Mouse (Mus musculus) neutrophil, adult 65 days (primary cell): Measurements from ENCODE around the gene Itm2c. TPM values are rescaled to one million over a fixed set of nuclear protein-coding genes. Genes with fewer than 3 reads are reported as not detected.

ENCODE experiments used
- total RNA-seq: library from RNA; stranded (reverse); gene quantifications from 2 replicates; pipeline ENCODE4 v1.2.4, GENCODE M21; 2023

Gene Itm2c
- 40.2 and 45.8 TPM in 2 replicates for total RNA-seq

GRCm38 (mm10) chr1:85894231-85894747, at the start of gene Itm2c:
Gene Itm2c, plus strand, starts transcription at chr1:85894281.

GRCm38 (mm10) chr1:85928057-85928687, 34.1 kb downstream of the Itm2c start, which contains the start of gene 4933407L21Rik:
Gene 4933407L21Rik, plus strand, starts transcription at chr1:85928483.

Other genes starting within 250 kb of the Itm2c start
- 209 and 238 TPM in 2 replicates for gene Sp100, start 244.3 kb upstream of the Itm2c start, total RNA-seq
- 27.1 and 31.0 TPM in 2 replicates for gene A630001G21Rik, start 115.6 kb upstream of the Itm2c start, total RNA-seq
- 94.5 and 115 TPM in 2 replicates for gene Cab39, start 100.8 kb upstream of the Itm2c start, total RNA-seq
- gene 4933407L21Rik, start 34.2 kb downstream of the Itm2c start, total RNA-seq: not detected in 2 replicates
- gene Gpr55, start 66.7 kb downstream of the Itm2c start, total RNA-seq: 0.29 TPM in 1 of 2 replicates, not detected in the other
- gene Spata3, start 122.5 kb downstream of the Itm2c start, total RNA-seq: not detected in 2 replicates
- not detected in 2 replicates for gene 2810459M11Rik, start 151.6 kb downstream of the Itm2c start, total RNA-seq
- gene Psmd1, start 170.1 kb downstream of the Itm2c start, total RNA-seq: 37.3 and 40.1 TPM in 2 replicates
- not detected in 2 replicates for gene Htr2b, start 217.7 kb downstream of the Itm2c start, total RNA-seq
- 2.4 TPM in 1 of 2 replicates, not detected in the other for gene Gm21972, start 239.4 kb downstream of the Itm2c start, total RNA-seq